Mouse (Mus musculus) frontal cortex, adult (tissue): ENCODE data around the gene Vps26c.
"Not testable (repeated sequence)": the region's sequence is repeated elsewhere in the genome, so short reads cannot be mapped to it uniquely, and the experiment has no call there.

Experiments
- ATAC-seq: cut with Nextera tagmentation; 2 replicates; pipeline ENCODE4 v1.9.2; 2017; ENCODE audit warnings: mild to moderate bottlenecking, moderate library complexity, mixed read lengths; ENCODE audit not compliant: low TSS enrichment

Gene Vps26c

DNA sequence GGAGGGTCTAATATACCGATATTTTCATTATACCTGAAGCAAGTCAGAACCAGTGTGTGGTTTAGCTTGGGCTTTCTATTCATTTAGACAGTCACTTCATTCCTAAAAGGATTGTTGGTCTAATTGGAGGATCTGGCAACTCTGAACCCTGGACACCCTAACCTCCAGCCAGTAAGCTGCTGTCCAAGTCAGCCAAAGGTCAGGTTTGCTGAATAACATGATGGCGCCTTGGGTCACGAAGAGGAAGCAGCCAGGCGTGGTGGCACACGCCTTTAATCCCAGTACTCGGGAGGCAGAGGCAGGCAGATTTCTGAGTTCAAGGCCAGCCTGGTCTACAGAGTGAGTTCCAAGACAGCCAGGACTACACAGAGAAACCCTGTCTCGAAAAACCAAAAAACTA is 29.5 kb downstream of the Vps26c start:
- ATAC-seq: not testable (repeated sequence)

GRCm38 (mm10) chr16:94489326-94489725 is 37.3 kb downstream of the Vps26c start:
- peak; percentile 91 for ATAC-seq

GRCm38 (mm10) chr16:94487341-94487740 is 39.3 kb downstream of the Vps26c start:
- no peak for ATAC-seq

DNA sequence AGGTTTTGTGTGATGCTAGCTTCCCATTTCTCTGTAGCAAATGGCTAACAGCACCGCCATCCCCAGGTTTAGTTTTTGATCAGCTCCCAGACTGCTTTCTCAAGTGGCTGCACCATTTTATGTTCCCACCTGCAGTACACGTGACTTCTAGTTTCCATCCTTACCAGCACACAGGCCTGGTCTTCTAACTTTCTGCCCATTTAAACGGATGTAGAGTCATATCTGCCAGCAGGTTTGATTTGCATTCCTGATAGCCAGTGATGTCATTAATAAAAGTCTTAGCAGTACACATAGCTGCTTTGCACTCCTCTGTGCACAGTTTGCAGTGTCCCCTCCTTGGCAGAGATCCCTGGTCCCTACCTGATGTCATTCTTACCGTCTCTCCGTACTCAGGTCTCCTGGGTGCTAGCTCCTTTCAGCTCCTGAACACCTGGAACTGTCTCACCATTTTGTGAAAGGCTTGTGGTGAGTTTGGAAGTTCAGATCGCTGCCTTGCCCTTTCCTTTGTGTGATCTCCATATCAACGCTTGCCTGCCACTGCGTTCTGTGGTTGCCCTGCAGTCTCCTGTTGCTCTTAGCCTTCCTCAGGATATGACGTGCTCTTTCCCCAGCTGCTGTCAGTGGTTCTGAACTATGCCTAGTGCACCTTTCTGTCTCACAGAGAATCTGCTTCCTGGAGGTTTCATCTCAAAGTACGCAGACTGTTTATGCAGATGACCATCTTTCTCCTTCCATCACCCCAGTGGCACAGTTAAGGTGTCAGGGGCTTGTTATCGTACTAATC is 41.7 kb downstream of the Vps26c start:
- ATAC-seq: no peak

DNA sequence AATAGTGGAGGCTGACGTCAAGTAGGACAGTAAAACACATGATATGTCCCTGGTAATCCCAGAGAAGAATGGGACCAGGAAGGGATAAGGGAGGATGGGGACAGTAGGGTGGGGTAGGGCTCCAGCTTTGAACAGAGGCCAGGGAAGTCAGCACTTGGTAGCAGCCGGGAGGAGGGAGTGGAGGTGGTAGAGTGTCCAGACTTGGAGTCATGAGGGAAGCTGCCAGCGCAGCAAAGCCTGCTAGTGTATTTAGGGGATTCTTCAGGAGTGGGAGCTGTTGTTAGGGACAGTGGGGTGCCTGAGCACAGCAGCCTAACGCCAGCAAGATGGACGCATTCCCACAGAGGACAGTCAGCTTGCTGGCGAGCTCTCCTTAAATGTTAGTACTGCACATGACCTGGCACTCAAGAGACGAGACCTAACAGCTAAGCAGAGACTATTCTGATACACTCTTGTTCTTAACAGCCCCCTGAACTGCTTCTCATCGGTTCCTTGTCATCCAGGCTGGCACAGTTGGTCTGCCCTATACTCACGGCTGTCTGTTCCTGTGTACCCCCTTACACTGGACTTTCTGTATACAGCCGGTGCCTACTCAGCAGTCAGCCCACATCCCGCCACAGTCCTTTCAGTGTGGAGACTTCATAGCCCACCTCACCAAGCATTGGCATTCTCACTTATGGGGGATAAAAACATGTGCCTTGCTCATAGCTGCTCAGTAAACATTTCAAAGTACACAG is 53.4 kb downstream of the Vps26c start:
- peak; percentile 31 for ATAC-seq

GRCm38 (mm10) chr16:94472515-94472951 is 54.1 kb downstream of the Vps26c start:
- ATAC-seq: peak; percentile 83

DNA sequence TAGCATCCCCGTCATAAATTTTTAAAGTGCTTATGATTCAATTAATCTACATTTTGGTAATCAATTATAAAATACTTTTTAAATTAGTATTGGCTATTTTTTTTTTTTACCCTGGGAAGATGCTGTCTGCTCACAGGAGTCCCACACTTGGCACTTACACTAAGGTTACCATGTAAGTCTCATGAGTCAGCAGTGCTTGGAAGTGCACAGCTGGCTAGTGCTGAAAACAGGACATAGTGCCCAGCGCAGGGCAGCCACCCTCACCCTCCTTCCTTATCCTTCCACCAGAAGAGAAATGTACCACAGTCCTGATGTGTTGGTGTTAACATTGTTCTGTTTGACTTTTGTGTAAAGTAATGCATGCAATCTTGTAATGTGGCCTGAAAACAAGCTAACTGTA is 58.2 kb downstream of the Vps26c start:
- ATAC-seq: no peak

DNA sequence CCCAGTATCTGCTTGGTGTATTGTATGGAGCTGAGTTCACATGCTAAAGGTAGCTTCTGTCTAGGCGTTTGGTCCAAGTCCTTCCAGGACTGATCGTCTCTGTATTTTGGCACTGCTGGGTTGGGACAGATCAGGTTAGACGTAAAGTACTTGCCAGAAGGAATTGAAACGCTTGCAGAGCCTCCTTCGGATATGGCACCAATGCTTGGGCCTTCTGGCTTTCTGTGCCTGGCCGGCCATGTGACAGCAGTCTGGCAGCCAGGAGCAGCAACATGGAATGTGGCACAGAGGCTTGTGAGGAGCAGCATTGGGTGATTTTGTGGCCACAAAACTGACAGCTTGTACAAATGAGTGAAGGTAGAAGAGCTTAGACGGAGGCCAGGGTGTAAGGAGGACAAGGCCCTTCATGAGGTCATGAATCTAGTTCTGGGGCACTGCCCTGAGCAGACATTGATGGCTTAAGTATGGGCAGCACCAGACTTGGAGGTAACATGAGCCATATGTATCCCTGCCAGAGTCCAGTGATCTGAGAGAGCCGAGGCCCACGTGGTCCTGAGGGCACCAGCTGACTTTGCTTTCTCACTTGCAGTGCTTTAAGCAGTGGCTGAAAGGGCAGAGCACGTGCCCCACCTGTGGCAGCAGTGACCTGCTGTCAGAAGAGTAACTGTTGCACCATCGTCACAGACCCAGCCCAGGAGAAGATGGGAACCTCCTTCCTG is 59.1 kb downstream of the Vps26c start:
- no peak for ATAC-seq

- ATAC-seq: not testable (repeated sequence)
Measured at GRCm38 (mm10) chr16:94466317-94466716, 60.3 kb downstream of the Vps26c start.

- no peak for ATAC-seq
Measured at GRCm38 (mm10) chr16:94465900-94466299, 60.7 kb downstream of the Vps26c start.

GRCm38 (mm10) chr16:94464067-94464466 is 62.6 kb downstream of the Vps26c start:
- ATAC-seq: peak; percentile 49; the same call in 1 of the 2 replicates

GRCm38 (mm10) chr16:94454146-94454545 is 72.5 kb downstream of the Vps26c start:
- no peak for ATAC-seq

DNA sequence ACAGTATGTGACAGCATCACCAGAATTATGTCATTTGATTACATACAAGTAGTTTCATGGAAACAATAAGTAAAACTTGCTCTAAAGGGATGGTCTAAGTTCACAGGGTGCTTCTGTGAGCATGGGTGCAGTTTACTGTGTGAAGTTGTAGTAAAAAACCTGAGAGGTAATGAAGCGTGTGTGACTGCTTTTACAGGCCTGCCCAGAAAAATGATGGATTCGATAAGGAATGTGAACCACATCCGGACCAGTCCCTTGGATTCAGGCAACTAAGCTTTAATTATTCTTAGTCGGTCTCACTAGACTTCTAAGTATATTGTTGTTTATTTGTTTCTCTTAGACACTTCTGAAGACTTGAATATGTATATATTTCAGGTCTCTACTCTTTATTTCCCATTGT is 73.9 kb downstream of the Vps26c start:
- ATAC-seq: no peak

GRCm38 (mm10) chr16:94451545-94452488 is 74.8 kb downstream of the Vps26c start:
- ATAC-seq: 0 out of 2 replicates have a peak, but pooled peaks have one; percentile 5

DNA sequence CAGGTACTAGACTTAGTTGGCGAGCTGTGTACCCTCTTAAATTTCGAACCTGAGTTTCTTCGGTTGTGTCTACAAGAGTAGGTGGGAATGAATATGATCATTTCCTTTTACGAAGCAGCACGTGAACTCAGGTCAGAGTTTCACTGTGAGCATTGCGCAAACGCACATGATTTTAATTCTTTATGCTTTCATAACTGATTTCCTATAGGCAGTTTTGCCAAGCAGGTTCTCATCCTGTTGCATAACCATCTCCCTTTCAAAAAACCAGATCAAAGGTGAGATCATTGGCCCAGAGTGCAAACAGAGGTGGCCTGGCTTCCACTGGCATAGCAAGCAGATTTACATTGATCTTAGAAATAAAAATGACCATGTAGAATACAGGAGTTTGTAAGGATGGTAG is 77.0 kb downstream of the Vps26c start:
- ATAC-seq: no peak

GRCm38 (mm10) chr16:94449151-94449550 is 77.5 kb downstream of the Vps26c start:
- ATAC-seq: no peak
